Mouse (Mus musculus): ENCODE data around the gene Limch1.

Gene Limch1

DNA sequence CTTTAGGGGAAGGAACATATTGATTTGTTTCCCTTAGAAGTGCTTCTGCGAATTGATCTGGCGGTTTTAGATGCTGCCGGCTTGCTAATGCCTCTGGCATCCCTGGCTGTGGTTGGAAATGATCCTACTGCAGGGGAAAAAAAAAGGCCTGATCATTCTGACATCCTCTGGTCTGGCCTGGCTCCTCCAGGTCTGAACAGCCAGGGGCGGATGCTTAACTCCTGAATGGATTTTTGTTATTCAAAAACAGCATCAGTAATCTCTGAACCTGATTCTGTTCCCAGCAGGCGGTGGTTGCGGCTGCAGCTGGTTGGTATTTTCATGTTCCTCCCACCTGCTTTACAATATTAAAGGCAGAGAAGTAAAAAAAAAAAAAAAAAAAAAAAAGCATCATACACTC is 337.5 kb downstream of the Limch1 start:
- no peak for DNase-seq

DNA sequence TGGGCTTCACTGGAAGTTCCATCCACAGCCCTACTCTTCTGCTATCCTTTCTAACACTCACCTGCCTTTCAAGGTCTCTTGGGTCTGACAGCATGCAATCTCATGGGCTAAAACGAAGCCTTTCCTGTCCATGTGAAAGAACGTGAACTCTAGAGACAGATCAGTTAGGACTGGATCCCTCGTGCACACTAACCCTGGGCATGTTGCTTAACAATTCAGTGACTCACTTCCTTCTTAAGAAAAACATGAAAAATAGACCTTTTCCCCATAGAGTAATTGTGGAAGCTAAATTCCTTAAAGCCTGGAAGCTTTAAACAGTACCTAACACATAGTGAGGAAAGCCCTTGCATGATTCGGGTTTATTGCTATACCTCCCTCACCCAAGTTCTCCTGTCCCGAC is 345.2 kb downstream of the Limch1 start:
- no peak for DNase-seq

DNA sequence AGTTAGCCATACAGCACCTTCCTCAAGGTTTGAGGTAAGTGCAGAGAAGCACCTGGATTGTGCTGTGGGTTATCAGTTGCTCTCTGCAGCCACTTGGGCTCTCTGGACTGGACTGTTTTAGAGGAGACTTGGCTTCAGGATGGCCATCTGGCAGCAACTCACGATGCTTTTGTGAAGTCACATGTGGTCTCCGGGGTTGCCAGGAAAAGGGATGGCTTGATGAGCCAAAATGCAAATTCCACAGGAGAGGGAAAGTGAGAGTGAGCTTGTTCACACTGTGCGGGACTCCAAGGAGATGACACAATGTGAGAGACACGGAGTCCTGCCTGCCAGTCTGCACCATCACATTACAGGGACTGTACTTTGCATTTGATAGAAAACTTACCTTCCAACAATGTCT is 346.1 kb downstream of the Limch1 start:
- no peak for DNase-seq

DNA sequence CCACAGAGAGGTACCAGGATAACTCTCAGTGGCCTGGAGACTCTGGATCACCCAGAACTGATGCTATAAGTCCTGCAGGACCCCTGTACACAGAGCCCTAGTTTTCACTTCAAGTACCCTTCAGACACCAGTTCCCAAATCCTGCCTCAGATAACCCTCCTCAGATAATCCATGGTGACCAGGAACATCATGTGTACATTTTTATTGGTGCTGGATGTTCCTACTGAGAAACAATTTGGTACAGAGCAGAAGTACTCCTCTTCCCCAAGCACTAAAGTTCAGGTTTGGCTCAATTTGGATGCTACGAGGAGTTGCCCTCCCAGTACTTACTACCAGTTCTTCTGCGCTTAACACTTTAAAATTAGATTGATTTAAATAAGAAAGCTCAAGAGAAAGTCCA is 348.4 kb downstream of the Limch1 start:
- no peak for DNase-seq

DNA sequence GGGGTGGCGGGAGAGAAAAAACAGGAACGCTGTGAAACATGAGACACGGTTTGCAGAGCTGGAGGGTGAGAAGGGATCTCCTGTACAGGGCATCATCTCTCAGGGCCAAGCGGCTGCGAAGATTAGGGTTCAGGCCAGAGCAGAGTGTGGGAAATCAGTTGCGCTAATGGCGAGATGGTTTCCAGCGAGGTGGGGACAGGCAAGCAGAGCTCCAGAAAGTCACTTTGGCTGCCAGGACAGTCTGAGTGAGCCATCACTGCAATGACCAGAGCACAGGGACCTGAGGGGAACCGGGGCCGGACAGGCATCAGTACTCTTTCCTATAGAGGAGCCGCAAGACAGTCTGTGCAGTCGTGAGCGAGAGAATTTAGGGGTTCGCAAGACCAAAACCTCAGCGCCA is 349.5 kb downstream of the Limch1 start:
- DNase-seq: peak; percentile 17 to 38

DNA sequence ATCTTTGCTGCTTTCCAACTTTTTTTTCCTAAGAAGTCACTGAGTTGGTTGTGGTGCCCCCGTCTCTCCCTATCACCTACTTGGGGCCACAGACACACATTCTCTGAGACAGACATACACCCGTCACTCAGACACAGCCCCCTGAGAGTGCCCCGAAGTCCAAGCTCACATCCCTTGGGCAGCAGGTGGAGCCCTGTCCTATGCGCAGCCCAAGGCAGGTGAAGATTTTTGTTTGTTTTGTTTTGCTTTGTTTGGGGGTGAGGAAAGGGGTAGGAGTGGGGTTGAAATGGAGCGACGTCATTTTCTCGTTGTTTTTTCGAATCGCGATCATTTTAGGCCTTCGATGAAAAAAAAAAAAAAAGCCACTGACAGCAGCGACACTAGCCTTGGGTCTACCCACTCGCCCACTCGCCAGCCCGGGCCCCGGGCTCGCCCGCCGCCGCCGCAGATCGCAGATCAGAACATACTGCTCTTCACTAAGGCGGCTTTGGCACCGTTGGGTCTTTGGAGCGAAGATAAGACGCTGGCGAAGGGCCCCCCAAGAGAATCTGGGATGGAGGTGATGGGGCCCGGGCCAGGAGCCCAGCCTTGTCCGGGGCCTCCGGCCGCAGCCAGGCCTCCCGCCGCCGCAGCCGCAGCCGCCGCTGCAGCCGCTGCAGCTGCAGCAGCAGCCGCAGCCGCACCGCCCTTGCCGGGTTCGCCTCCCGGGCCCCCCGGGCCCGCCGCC is 350.2 kb downstream of the Limch1 start:
- DNase-seq: peak; percentile 12 to 28

DNA sequence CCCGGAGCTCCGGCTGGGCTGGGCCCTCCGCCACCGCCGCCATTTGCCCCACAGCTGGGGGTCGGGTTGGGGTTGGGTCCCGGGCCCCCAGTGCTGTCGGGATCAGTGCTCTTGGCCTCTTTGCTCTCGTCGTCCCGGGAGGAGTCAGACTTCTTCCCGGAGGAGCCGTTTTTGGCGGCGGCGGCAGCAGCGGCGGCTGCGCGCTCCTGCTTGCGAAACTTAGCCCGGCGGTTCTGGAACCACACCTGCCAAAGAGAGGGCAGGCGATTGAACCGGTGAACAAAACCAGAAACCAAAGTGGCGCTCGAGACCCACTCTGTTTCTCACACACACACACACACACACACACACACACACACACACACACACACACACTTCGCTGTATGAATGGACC is 350.7 kb downstream of the Limch1 start:
- DNase-seq: peak; percentile 37 to 48

DNA sequence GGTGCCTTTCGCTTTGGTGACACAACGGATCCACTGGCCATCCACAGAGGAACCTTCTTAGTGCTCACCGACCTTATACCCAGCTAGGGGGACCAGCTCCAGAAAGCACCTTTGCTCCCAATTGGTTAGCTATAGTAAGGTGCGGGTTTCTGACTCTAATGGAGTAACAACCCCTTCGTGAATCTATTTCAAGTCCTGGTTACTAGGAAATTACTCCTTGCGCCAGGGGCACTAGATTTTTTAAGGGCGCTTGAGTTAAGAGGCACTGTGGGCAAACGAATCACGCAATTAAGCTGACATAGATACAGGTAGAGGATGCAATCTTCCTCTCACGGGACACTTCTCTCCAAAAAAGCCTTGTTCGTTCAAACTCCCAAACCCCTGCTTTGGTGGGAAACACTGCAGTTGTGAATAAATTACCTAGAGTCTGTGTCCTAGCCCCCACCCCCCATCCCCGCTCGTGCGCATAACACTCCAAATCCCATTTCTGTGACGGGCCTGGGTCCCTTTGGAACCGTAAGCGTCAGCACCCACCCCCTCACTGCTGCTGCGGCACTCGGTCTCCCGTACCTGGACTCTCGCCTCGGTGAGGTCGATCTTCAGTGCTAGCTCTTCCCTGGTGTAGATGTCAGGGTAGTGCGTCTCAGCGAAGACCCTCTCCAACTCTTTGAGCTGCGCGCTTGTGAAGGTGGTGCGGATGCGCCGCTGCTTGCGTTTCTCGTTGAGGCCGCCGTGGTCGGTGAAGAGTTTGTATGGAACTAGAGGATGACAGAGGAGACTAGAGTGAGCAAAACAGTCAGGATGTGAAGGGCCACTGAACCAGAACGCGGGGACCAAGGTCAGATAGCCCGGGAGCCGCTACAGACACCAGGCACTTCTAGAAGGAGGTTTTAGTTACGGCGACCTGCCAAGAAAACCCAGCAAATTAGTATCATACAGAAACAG is 351.8 kb downstream of the Limch1 start:
- DNase-seq: peak; percentile 30 to 54

DNA sequence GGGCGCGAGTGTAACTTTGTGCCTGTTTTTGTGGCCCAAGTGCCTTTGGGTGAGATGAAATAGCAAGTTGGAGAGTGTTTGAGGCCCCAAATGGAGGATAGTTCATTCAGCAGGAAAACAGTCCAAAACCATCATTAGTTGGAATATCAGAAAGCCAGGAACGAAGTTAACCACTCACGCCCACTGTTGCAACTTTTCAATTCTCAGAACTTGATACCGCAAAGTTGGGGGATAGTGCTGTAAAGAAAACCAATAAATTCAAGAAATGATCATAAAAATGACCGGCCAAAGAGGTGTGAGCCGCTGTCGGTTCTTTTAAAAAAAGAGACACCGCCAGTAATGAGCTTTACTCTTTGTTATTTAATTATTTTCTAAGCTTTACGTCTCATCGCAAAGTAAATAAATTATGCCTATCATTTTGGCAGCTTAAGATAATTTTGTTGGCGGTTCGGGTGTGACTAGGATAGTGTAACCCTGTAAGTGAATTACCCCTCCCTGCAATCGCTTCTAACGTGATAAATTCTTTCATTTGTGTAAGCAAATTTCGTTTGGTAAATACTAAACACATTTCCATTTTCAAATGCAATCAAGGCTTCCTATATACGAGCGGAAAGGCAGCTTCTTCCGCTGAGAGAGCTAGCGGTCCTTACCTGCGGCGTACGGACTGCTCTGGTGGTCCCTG is 352.6 kb downstream of the Limch1 start:
- no peak for DNase-seq

DNA sequence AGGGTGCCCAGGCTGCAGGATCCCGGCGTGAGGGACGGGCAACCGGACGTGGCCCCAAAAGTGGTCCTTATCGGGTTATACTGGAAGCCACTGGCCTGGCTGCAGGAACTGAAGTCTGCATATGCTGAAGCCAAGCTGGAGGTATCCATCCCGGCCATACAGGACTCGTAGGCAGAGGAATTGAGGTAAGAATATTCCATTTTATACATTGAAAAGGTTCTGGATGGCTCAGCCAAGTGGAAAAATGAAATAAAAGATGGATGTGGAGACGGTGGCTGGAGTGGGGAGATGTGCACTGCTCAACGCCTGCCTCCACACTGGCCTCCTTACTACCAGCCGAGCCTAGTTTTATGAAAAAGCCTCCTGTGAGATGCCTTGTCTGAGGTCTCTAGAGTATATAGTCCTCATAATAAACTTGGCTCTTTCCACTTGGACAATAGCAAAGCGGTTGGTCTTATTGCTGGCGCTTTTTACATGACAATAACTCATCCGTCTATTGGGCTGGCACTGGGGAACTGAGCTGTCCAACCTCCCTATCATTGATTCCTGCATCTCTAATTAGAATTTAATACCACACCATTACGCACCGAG is 353.2 kb downstream of the Limch1 start, which contains the start of gene Phox2b:
Gene Phox2b (minus strand): TSS at position 569 of the 591 bp plus-strand sequence.
- peak; percentile 32 to 45 for DNase-seq

DNA sequence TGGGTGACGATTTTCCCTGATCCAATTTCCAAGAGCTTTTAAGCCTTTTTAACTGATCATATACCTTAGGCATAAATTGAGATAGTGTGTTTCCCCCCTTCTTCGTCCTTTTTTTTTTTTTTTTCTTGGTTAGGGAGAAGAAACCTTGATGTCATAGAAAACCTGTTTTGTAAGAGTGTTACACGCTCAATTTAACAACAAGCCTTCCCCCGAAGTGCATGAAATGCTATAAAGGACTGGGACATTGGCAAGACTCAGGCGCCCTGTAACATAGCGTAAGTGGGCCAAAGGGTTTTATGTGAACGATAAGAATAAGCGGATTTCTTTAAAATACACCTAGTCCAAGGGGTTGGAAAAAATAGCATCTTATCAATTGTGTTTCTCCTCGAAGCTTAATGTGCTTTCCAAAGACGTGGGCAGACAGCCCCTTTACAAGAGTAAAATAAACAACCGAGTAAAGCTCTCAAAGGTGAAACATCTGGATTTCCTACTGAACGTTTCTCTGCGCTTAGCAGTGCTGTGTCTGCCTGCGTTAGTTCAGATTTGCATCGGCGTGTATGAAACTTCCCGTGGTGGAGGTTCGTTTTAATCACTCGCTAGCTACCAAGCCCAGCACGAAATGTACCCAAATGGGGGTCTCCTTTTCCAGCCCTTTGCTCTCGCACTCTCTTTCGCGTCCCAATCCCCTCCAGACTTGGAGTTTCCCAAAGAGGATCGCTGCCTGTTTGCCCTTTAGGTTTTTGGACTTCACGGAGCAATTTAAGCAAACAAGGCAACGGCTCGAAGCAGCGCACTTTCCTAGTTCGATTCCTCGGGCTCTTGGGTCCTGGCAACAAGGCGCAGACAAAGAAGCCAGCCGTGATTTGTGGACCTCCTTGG is 354.0 kb downstream of the Limch1 start:
- peak; percentile 30 to 38 for DNase-seq

DNA sequence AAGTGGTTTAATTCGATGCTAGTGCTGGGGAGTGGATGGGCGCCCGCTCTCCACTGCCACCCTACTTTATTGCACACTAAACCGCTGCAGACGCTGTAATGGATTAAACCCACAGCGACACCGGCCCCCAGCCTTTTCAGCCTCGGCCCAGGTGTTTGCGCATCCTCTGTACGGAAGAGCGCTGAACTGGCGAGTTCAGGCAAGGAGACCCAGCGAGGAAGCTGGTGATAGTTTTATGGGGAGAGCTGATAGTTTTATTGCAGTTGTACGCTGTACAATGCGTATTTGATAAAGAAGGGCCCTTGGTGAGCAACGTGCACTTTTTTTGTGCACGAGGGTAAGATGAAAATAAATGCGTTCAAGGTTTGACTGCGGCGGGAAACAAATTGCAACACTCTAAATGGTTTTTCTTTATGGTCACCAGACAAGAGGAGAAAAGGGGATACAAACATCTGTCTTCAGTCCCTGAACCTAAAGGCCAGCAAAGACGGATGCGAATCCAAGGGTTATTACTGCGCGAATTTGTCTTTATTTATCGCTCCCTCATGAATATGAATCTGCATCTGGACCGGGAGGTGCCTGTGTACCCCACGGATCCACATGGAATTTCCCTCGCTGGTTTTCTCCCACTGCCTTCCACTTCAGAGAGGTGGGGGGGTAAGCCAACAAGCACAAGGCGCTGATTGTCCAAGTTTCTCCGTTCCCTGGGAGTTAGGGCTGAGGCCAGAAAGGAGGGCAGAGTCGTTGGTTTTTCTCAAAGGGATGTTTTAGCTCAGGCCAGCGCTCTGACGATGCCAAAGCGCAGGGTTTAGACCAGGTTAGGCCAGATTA is 355.2 kb downstream of the Limch1 start:
- DNase-seq: peak; percentile 4 to 20

DNA sequence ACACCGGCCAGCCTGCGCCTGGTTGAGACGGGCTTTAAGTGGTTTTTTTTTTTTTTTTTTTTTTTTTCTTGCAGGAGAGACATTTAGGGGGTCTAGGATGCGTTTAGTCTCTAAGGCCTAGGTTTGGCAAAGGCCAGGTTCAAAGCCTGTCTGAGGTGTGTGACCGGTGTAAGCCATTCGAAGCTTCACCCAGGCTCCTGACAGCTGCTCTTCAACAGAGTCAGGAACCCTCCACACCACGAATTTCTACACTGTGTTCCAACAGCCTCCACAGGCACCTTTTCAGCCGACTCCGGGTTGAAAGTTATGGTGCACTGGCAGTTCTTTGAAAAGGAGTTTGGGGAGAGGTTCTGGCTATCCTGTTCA is 355.8 kb downstream of the Limch1 start:
- DNase-seq: peak; percentile 5 to 7

DNA sequence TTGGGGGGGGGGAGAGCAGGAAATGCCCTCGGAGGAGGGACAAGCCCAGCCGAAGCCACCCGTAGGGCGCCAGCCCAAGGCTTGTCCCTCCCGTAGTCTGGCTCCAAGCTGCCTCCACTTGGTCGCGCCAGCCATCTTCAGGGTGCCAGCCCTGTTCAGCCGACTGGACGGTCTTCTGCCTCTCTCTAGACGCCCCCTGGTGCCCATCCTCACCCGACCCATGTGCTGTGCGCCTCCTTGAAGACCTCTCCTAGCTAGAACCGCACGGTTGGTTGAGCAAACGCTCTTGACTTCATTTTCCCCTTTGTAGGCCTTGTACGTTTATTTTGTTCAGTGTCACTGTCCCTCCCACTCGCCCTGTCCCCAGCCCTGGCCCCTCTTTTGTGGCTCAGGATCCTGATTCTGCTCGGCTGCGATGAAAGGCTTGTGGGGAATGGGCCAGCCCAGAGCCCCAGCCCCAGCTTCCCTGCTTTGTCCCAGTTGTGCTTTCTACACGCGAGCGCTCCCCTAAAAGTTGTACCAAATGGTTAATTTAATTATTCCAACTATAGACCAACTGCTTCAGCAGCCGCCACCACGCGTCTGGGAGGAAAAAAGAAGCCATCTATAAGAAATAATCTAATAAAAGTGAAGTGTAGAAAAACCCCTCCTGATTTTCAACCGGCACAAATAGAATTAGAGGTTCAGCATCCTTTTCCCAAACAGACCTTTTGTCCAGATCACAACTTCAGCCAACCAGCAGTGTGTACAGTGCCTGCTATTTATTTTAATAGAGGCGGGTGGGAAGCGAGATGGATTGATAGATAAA is 356.4 kb downstream of the Limch1 start:
- DNase-seq: peak; percentile 65 to 70

DNA sequence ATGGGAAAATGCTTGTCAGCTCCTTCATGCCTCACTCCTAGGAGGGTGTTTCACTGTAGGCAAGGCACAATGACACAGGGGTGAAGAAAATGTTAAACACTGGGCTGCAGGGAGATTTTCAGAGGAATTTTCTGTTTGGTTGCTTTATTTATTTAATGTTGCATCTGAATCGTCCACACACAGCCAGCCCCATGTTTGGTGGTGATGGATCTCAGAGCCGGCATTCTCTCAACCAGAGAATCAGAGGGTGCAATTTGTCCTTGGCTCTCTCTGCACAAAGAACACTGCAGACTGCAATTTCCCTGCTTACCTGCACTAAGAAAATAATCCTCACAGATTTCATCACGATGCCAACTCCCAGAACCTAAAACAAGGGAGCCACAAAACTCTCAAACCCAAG is 357.4 kb downstream of the Limch1 start:
- no peak for DNase-seq

DNA sequence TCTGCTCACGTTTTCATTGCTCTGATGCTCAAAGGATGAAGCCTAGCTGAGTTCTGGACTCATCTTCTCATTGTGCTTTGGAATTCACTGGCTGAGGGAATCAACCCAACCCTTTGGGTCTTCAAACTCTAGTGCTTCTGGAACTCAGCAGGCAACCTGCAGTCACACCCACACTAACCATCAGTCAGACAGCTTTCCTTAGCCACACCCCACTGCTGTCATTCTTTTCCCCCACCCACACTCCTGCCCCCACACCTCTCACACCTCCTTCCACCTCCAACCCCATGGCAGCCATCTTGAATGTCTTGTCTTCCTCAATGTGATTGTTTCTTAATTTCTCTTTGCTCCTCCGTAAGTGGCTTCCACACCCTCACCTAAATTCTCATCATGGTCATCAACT is 360.6 kb downstream of the Limch1 start:
- no peak for DNase-seq

Measured in kidney, postnatal 4 days (tissue).